Mouse (Mus musculus) embryonic facial prominence, embryonic 13.5 days (tissue): ENCODE data around the gene Cltc. TPM values are rescaled to one million over a fixed set of nuclear protein-coding genes. Genes with fewer than 3 reads are reported as not detected.
A peak's percentile ranks its signal among the peaks of the same experiment; 100 is the strongest.
"Not testable (repeated sequence)": the region's sequence is repeated elsewhere in the genome, so short reads cannot be mapped to it uniquely, and the experiment has no call there.

Source experiments
- ATAC-seq: fragments of 200-750 bp; cut with Nextera tagmentation; 2 replicates; pipeline ENCODE4 v1.8.0; 2017; ENCODE audit warnings: low read depth; ENCODE audit not compliant: insufficient number of reproducible peaks, insufficient read depth, low FRiP score, low TSS enrichment
- H3K27ac ChIP-seq: fragments of 300-500 bp; sonication (generic); 2 replicates; pipeline ENCODE4 v1.5.1; 2015; ENCODE audit warnings: moderate library complexity, mild to moderate bottlenecking, inconsistent platforms
- H3K27me3 ChIP-seq: fragments of 300-500 bp; sonication (generic); 2 replicates; pipeline ENCODE4 v1.6.1; 2015; ENCODE audit warnings: mild to moderate bottlenecking, inconsistent platforms
- H3K36me3 ChIP-seq: fragments of 300-500 bp; sonication (generic); 2 replicates; pipeline ENCODE4 v1.6.1; 2015; ENCODE audit warnings: mild to moderate bottlenecking, inconsistent platforms
- H3K4me1 ChIP-seq: fragments of 300-500 bp; sonication (generic); 2 replicates; pipeline ENCODE4 v1.6.1; 2015; ENCODE audit warnings: inconsistent platforms
- H3K4me2 ChIP-seq: fragments of 300-500 bp; sonication (generic); 2 replicates; pipeline ENCODE4 v1.6.1; 2015; ENCODE audit warnings: moderate library complexity, mild to moderate bottlenecking, inconsistent platforms
- H3K4me3 ChIP-seq: fragments of 300-500 bp; sonication (generic); 2 replicates; pipeline ENCODE4 v1.5.1; 2015; ENCODE audit warnings: mild to moderate bottlenecking, inconsistent platforms
- H3K9ac ChIP-seq: fragments of 300-500 bp; sonication (generic); 2 replicates; pipeline ENCODE4 v1.6.1; 2015; ENCODE audit warnings: mild to moderate bottlenecking, inconsistent platforms
- H3K9me3 ChIP-seq: fragments of 300-500 bp; sonication (generic); 2 replicates; pipeline ENCODE4 v1.6.1; 2016; ENCODE audit warnings: inconsistent platforms
- WGBS: fragments of 180-500 bp; shearing (Covaris S2); methylation state at CpG from one replicate; pipeline ENCODE4 v1.1.7; 2015; ENCODE audit warnings: mixed read lengths; 5-methylcytosine and 5-hydroxymethylcytosine counted together
- polyA plus RNA-seq: library from polyadenylated mRNA; unstranded; fragments of >200 nt; fragmentation: Nextera tagmentation; extraction: Ambion mirVana; gene quantifications from 2 replicates; pipeline ENCODE4 v1.2.1, GENCODE M21; 2015

The Cltc gene
- polyA plus RNA-seq, 1 experiment from 2014 or later = 106 TPM

GRCm38 (mm10) chr11:86757142-86757479 is 254 bp downstream of the Cltc start:
- Histone ChIP-seq H3K36me3 (0 out of 2 replicates have a peak, but pooled peaks cover 2% of the 10 kb centered on the region), H3K27ac (peak overlapping the region; percentile 97), H3K4me2 (peak overlapping the region; percentile 93), H3K9me3 (no peaks in the 10 kb centered on the region), H3K9ac (peak overlapping the region; percentile 95), H3K27me3 (no peaks in the 10 kb centered on the region), H3K4me3 (peak overlapping the region; percentile 95), H3K4me1 (peaks cover 29% of the 10 kb centered on the region)
- WGBS = 2% methylated on average over 18 of the region's 18 CpGs
- ATAC-seq = no peak; the same call in 1 of the 2 replicates

DNA sequence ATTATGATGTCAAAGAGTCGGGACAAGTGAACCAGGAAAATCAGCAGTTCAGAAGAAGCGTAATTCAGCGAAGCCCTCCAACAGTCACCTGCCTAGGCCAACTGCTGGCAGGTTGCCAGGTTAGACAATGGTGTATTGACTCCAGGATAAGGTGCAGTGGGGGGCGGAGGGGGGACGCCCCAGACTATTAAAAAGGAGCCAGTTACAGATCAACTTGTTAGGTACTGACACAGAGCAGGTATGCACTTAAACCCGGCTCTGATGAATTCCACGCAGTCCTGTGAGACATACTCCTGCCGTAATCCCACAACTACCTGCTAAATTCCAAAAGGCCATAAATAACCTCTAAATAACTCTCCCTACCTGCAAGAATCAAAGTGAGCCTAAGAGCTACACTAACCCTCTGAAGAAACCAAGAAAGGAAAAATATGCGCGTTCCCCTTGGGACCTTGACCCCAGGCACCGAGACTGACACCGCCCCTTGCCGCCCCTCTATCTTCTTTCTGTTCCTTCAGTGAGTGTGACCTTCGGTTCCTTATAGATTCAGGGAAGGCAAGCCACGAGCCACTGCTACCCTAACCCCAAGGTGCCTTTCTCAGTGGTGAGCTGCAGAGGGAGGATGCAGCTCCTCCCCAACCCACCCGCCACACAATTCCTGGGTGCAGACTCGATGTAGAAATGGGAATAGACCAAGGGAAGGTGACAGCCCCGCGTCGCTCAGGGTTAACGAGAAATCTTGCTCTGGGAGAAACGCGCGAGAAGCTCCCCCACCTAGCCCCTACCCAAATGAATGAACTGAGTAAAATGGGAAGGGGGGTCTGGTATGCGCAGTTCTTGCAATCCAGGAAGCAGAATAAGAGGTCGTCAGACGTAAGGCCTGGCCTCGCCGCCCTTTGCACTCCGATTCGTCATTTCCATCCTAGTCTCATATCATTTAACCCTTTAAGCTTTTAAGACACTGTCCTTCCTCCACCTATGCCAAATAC is 916 bp downstream of the Cltc start:
- Histone ChIP-seq H3K27ac (peak overlapping the region; percentile 97), H3K4me2 (peak overlapping the region; percentile 93), H3K27me3 (no peaks in the 10 kb centered on the region), H3K9ac (peak overlapping the region; percentile 95), H3K4me1 (peaks cover 29% of the 10 kb centered on the region), H3K9me3 (no peaks in the 10 kb centered on the region), H3K36me3 (0 out of 2 replicates have a peak, but pooled peaks cover 2% of the 10 kb centered on the region), H3K4me3 (peak overlapping the region; percentile 95)
- 3% methylated on average over 31 of the region's 31 CpGs for WGBS
- no peak for ATAC-seq

DNA sequence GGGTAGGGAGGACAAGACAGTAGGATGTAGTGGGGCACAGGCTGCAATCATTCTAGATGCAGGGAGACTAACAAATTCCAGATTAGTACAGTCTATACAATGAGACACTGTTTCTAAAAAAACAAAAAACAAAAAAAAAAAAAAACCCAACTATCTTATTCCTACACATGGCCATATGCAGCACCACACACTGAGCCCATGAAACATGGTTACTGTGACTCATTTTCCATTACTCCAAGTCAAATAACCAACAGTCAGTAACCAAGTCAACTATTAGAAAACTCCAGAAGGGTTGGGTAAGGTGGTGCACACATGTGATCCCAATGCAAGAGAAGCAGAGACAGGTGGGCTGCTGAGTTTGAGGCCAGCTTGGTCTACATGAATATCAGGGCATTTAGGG is 5.0 kb downstream of the Cltc start:
- no peak for ATAC-seq
- H3K4me3 ChIP-seq = no peak overlapping the region

GRCm38 (mm10) chr11:86751010-86751409 is 6.4 kb downstream of the Cltc start:
- H3K9me3 ChIP-seq = no peaks in the 10 kb centered on the region
- H3K27ac ChIP-seq = no peak overlapping the region
- 0 out of 2 replicates have a peak, but pooled peaks cover 2% of the 10 kb centered on the region for H3K36me3 ChIP-seq
- peaks cover 25% of the 10 kb centered on the region for H3K4me1 ChIP-seq
- H3K9ac ChIP-seq = no peak overlapping the region
- no peak for ATAC-seq
- WGBS = 90% methylated on average over 1 of the region's 1 CpGs
- H3K4me3 ChIP-seq = no peak overlapping the region
- no peak overlapping the region for H3K4me2 ChIP-seq
- H3K27me3 ChIP-seq = no peaks in the 10 kb centered on the region

More for the DNA sequence above, 5.0 kb downstream of the Cltc start:
- no peak overlapping the region for H3K4me2 ChIP-seq
- H3K9ac ChIP-seq = no peak overlapping the region
- H3K36me3 ChIP-seq = 0 out of 2 replicates have a peak, but pooled peaks cover 2% of the 10 kb centered on the region
- H3K27me3 ChIP-seq = no peaks in the 10 kb centered on the region
- H3K9me3 ChIP-seq = no peaks in the 10 kb centered on the region
- H3K27ac ChIP-seq = no peak overlapping the region
- peaks cover 26% of the 10 kb centered on the region for H3K4me1 ChIP-seq

DNA sequence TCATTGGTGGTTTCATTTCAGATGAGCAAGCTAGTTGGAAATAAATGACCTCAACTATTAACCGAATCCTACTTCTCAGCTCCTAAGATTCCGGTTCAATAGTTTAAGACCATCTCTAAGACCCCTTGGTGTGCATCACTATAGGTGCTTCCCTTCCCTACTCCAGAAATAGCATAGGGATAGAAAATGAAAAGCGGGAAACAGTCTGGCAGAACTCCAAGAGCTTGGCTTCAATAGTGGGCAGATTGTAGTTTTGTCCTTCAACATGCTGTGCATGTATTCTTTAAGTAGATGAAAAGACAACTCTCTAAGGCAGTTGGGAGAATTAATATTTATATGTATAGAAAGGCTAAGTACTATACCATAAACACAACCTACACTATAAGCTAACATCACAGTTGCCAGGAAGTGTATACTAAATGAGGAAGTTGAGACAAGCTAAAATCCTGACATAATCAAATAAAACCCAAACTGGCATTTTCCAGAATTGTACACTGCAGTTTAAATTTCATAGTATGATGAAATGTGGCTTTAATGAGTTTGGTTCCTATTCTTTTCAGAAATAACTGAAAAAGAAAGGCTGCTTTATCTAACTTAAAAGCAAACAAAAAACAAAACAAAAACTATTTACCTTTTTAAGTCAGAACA is 7.5 kb downstream of the Cltc start:
- peaks cover 17% of the 10 kb centered on the region for H3K4me1 ChIP-seq
- 0 out of 2 replicates have a peak, but pooled peaks cover 2% of the 10 kb centered on the region for H3K36me3 ChIP-seq
- H3K4me3 ChIP-seq = no peak overlapping the region
- 90% methylated on average over 3 of the region's 3 CpGs for WGBS
- no peak overlapping the region for H3K4me2 ChIP-seq
- H3K9ac ChIP-seq = no peak overlapping the region
- ATAC-seq = no peak
- H3K27me3 ChIP-seq = no peaks in the 10 kb centered on the region
- no peaks in the 10 kb centered on the region for H3K9me3 ChIP-seq
- H3K27ac ChIP-seq = no peak overlapping the region

DNA sequence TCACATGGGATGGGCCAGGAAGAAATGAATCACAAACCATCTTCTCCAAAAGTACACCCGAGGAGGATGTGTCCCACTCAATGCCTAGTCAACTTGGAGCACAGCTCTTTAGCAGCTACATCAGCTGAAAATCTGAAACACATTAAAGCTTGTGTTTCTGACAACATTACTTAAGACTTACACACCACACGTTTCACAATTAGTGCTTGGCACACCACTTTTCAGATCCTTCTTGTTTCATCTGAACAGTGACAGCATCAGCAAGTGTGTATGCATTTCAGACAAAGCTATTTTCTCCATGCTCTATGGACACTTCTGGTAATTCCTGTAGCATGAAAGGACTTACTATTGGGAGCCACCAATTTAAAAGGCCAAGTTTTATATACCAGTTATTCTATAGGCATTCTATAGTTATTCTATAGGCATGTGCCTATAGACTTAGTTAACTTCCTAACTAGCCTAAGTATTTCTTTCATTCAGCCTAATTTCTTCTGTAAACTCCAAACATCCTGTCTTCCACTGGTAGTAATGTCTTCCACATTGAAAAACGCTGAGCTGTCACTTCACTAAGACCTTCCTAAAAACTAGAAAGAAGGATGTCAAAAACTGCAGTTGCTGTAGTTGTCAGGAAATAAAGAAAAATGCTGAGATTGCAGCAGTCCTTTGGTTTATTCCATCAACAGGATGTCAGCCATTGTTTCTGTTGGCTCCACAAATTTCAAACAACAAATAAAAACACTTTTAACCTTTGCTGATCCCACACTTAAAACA is 11.5 kb downstream of the Cltc start:
- no peaks in the 10 kb centered on the region for H3K27me3 ChIP-seq
- 61% methylated on average over 3 of the region's 3 CpGs for WGBS
- H3K9ac ChIP-seq = no peak overlapping the region
- H3K4me1 ChIP-seq = peaks cover 9% of the 10 kb centered on the region
- H3K27ac ChIP-seq = no peak overlapping the region
- no peaks in the 10 kb centered on the region for H3K9me3 ChIP-seq
- no peaks in the 10 kb centered on the region for H3K36me3 ChIP-seq
- H3K4me2 ChIP-seq = no peak overlapping the region
- no peak overlapping the region for H3K4me3 ChIP-seq
- ATAC-seq = no peak

GRCm38 (mm10) chr11:86742605-86743004 is 14.8 kb downstream of the Cltc start:
- WGBS = 71% methylated on average over 2 of the region's 2 CpGs
- Histone ChIP-seq H3K9ac (no peak overlapping the region), H3K4me1 (peaks cover 6% of the 10 kb centered on the region), H3K27ac (no peak overlapping the region), H3K9me3 (no peaks in the 10 kb centered on the region), H3K4me3 (no peak overlapping the region), H3K27me3 (no peaks in the 10 kb centered on the region), H3K4me2 (no peak overlapping the region), H3K36me3 (no peaks in the 10 kb centered on the region)
- no peak for ATAC-seq

DNA sequence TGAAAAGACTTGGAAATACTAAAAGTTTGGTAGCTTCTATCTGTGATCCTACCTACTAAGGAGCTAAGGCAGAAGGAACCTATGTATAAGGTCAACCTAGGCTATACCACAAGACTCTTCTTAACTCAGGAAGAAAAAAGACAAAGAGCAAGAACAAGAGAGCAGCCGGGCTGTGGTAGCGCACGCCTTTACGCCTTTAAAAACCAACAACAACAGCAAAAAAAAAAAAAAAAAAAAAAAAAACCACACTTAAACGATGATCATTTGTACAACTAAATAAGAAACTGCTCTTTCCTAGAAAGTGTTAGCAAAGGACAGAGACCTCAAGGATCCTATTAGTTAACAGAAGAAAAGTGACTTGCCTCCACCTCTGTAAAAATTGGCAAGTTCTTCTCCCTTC is 15.9 kb downstream of the Cltc start:
- WGBS = 97% methylated on average over 5 of the region's 5 CpGs
- Histone ChIP-seq H3K9ac (no peak overlapping the region), H3K27ac (no peak overlapping the region), H3K9me3 (no peaks in the 10 kb centered on the region), H3K4me1 (peaks cover 3% of the 10 kb centered on the region; the same call in 1 of the 2 replicates), H3K4me3 (no peak overlapping the region), H3K27me3 (no peaks in the 10 kb centered on the region), H3K4me2 (no peak overlapping the region), H3K36me3 (peaks cover 3% of the 10 kb centered on the region)
- ATAC-seq = no peak

DNA sequence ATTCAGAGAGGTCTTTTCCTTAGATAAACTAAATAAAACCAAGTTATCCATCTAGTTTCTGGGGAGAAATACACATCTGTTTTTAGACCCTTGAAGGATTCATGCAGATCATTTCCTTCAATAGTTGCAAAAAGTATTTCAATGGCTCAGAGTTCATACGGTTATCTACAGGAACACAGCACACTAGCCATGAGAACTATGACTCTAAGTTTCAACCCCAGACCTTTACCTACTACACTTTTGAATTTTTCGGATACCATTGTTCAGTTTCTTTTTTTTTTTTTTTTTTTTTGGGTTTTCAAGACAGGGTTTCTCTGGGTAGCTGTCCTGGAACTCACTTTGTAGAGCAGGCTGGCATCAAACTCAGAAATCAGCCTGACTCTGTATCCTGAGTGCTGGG is 17.9 kb downstream of the Cltc start:
- Histone ChIP-seq H3K36me3 (peaks cover 8% of the 10 kb centered on the region), H3K9ac (no peak overlapping the region), H3K4me1 (no peaks in the 10 kb centered on the region), H3K4me2 (no peak overlapping the region), H3K27ac (no peak overlapping the region), H3K4me3 (no peak overlapping the region), H3K27me3 (no peaks in the 10 kb centered on the region), H3K9me3 (no peaks in the 10 kb centered on the region)
- no peak for ATAC-seq
- 87% methylated on average over 2 of the region's 2 CpGs for WGBS

DNA sequence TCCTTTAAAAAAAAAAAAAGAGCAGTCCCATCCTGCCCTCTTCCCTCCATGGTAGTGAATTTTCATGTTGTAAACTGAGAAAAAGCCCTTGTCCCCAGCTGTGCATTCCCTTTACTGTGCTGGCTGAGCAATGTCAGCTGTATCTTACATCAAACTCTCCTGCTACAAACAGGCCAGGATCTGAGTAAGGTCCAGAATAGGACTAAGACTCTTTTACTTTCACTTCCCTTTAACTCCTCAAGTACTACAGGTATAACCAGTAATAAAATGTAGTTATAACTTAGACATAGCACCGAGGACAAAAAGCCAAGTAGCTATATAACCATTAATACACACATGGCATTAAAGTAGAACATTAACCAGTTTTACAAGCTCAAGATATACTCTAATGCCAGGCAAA is 18.4 kb downstream of the Cltc start:
- Histone ChIP-seq H3K36me3 (peaks cover 8% of the 10 kb centered on the region), H3K27ac (no peak overlapping the region), H3K4me3 (no peak overlapping the region), H3K9ac (no peak overlapping the region), H3K4me1 (no peaks in the 10 kb centered on the region), H3K4me2 (no peak overlapping the region), H3K9me3 (no peaks in the 10 kb centered on the region), H3K27me3 (no peaks in the 10 kb centered on the region)
- ATAC-seq = no peak
- WGBS = 94% methylated on average over 1 of the region's 1 CpGs

DNA sequence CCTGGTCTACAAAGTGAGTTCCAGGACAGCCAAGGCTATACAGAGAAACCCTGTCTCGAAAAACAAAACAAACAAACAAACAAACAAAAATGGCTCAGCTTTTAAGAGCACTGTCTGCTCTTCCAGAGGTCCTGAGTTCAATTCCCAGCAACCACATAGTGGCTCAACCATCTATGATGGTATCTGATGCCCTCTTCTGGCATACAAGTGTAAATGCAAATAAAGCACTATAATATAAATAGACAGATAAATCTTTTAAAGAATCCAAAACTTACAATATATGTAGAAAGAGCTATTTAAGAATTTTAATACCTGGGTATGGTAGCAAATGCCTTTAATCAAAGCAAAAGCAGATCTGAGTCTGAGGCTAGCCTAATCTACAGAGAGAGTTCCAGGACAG is 19.1 kb downstream of the Cltc start:
- not testable (repeated sequence) for H3K27me3 ChIP-seq, H3K4me1 ChIP-seq, H3K9ac ChIP-seq, H3K9me3 ChIP-seq, H3K27ac ChIP-seq, H3K4me3 ChIP-seq, ATAC-seq, H3K4me2 ChIP-seq
- 92% methylated on average over 1 of the region's 1 CpGs for WGBS
- peaks cover 11% of the 10 kb centered on the region for H3K36me3 ChIP-seq
